Mouse (Mus musculus): ENCODE results near the gene Ccni. TPM values are rescaled to one million over a fixed set of nuclear protein-coding genes. Genes with fewer than 3 reads are reported as not detected.

Ccni gene
- total and polyA plus RNA-seq, 3 experiments: 33.4 to 199 (median 83.2) TPM

- peaks cover 3% of the 10 kb centered on the region for H3K79me2 ChIP-seq (ENCODE audit: control insufficient read depth, insufficient read depth, low read length, poor library complexity)
- H3K4me1 ChIP-seq (ENCODE audit: control insufficient read depth in 1 of 2, insufficient read depth in 2 of 2, low read length in 2 of 2): peaks cover 2 to 5% of the 10 kb centered on the region in 2 experiments; a peak in 3 of 4 replicates
- no peak overlapping the region for H3K27ac ChIP-seq (ENCODE audit: control insufficient read depth, low read depth, low read length)
Observed at GRCm38 (mm10) chr5:93198232-93198631, 8.1 kb downstream of the Ccni start.

GRCm38 (mm10) chr5:93190428-93190827 lies 15.9 kb downstream of the Ccni start:
- no peak for TF ChIP-seq GATA1 (IDR thresholded peaks at IDR 0.05; ENCODE audit: low read depth, low read length)
- TF ChIP-seq EP300 (IDR thresholded peaks at IDR 0.05; ENCODE audit: low read depth in 1 of 2, low read length in 2 of 2): no peak
- TF ChIP-seq USF1 (IDR thresholded peaks at IDR 0.05; ENCODE audit: low read depth, low read length): no peak
- TF ChIP-seq BHLHE40 (IDR thresholded peaks at IDR 0.05; ENCODE audit: borderline replicate concordance, low read depth, low read length): no peak
- no peak for TF ChIP-seq NRF1 (IDR thresholded peaks at IDR 0.05; ENCODE audit: insufficient read depth, low read depth, low read length, poor library complexity, severe bottlenecking)
- TF ChIP-seq ZNF384 (IDR thresholded peaks at IDR 0.05; ENCODE audit: low read depth, low read length): no peak
- no peak for TF ChIP-seq ETS1 (IDR thresholded peaks at IDR 0.05; ENCODE audit: low read depth, low read length)
- no peak for TF ChIP-seq UBTF (IDR thresholded peaks at IDR 0.05; ENCODE audit: borderline replicate concordance, insufficient read depth, low read depth, low read length)
- no peak for TF ChIP-seq SIN3A (IDR thresholded peaks at IDR 0.05; ENCODE audit: low read length)
- TF ChIP-seq MEF2A (IDR thresholded peaks at IDR 0.05; ENCODE audit: extremely low read depth, insufficient replicate concordance, low read depth, low read length, poor library complexity, severe bottlenecking): no peak
- TF ChIP-seq E2F4 (IDR thresholded peaks at IDR 0.05; ENCODE audit: borderline replicate concordance, low read depth, low read length): no peak
- H3K36me3 ChIP-seq (ENCODE audit: control insufficient read depth in 1 of 2, insufficient read depth in 2 of 2, low read length in 2 of 2): peaks cover 10 to 51% of the 10 kb centered on the region in 2 experiments
- H3K9me3 ChIP-seq (replicated peaks; ENCODE audit: insufficient read depth, low read length): no peaks in the 10 kb centered on the region
- H3K79me2 ChIP-seq (ENCODE audit: control insufficient read depth, insufficient read depth, low read length, poor library complexity): no peaks in the 10 kb centered on the region
- H3K4me3 ChIP-seq (ENCODE audit: control insufficient read depth in 1 of 2, insufficient read depth in 1 of 2, low read depth in 2 of 2, low read length in 2 of 2): no peak overlapping the region
- H3K27me3 ChIP-seq (ENCODE audit: control insufficient read depth in 1 of 2, insufficient read depth in 2 of 2, low read length in 2 of 2): no peaks in the 10 kb centered on the region
- no peak overlapping the region for H3K9ac ChIP-seq (ENCODE audit: control insufficient read depth, low read depth, low read length, poor library complexity, severe bottlenecking)
- no peak for DNase-seq (ENCODE audit: low read depth, low spot score)
- H3K27ac ChIP-seq (ENCODE audit: control insufficient read depth, low read depth, low read length): no peak overlapping the region
- H3K4me1 ChIP-seq (ENCODE audit: control insufficient read depth in 1 of 2, insufficient read depth in 2 of 2, low read length in 2 of 2): peaks cover 2 to 5% of the 10 kb centered on the region in 2 experiments; a peak in 3 of 4 replicates

More at GRCm38 (mm10) chr5:93198232-93198631, 8.1 kb downstream of the Ccni start:
- Histone ChIP-seq H3K9me3 (replicated peaks; ENCODE audit: insufficient read depth, low read length) (no peaks in the 10 kb centered on the region), H3K9ac (ENCODE audit: control insufficient read depth, low read depth, low read length, poor library complexity, severe bottlenecking) (no peak overlapping the region), H3K4me3 (ENCODE audit: control insufficient read depth in 1 of 2, insufficient read depth in 1 of 2, low read depth in 2 of 2, low read length in 2 of 2) (no peak overlapping the region), H3K27me3 (ENCODE audit: control insufficient read depth in 1 of 2, insufficient read depth in 2 of 2, low read length in 2 of 2) (no peaks in the 10 kb centered on the region), H3K36me3 (ENCODE audit: control insufficient read depth in 1 of 2, insufficient read depth in 2 of 2, low read length in 2 of 2) (peaks cover 13 to 26% of the 10 kb centered on the region in 2 experiments)
- peak; percentile 67 for TF ChIP-seq ZNF384 (IDR thresholded peaks at IDR 0.05; ENCODE audit: low read depth, low read length)
- no peak for TF ChIP-seq POLR2AphosphoS2 (IDR thresholded peaks at IDR 0.05; ENCODE audit: low read length)
- no peak for DNase-seq (ENCODE audit: low read depth, low spot score)

GRCm38 (mm10) chr5:93189607-93190006 lies 16.7 kb downstream of the Ccni start:
- no peak for TF ChIP-seq CHD1 (IDR thresholded peaks at IDR 0.05; ENCODE audit: low read depth, low read length)
- TF ChIP-seq USF1 (IDR thresholded peaks at IDR 0.05; ENCODE audit: low read depth, low read length): no peak
- no peak for TF ChIP-seq MEF2A (IDR thresholded peaks at IDR 0.05; ENCODE audit: extremely low read depth, insufficient replicate concordance, low read depth, low read length, poor library complexity, severe bottlenecking)
- no peak for TF ChIP-seq MAFK (IDR thresholded peaks at IDR 0.05; ENCODE audit: borderline replicate concordance, low read depth, low read length)
- TF ChIP-seq MXI1 (IDR thresholded peaks at IDR 0.05; ENCODE audit: low read depth, low read length): no peak
- no peak for TF ChIP-seq E2F4 (IDR thresholded peaks at IDR 0.05; ENCODE audit: borderline replicate concordance, low read depth, low read length)
- no peak for TF ChIP-seq RCOR1 (IDR thresholded peaks at IDR 0.05; ENCODE audit: low read depth, low read length)
- TF ChIP-seq GABPA (IDR thresholded peaks at IDR 0.05; ENCODE audit: low read depth, low read length): no peak
- no peak for TF ChIP-seq UBTF (IDR thresholded peaks at IDR 0.05; ENCODE audit: borderline replicate concordance, insufficient read depth, low read depth, low read length)
- TF ChIP-seq MYC (IDR thresholded peaks at IDR 0.05; ENCODE audit: low read depth, low read length): no peak
- no peak for TF ChIP-seq NELFE (IDR thresholded peaks at IDR 0.05; ENCODE audit: low read depth, low read length)
- no peak for TF ChIP-seq CHD2 (IDR thresholded peaks at IDR 0.05; ENCODE audit: low read length)
- TF ChIP-seq GATA1 (IDR thresholded peaks at IDR 0.05; ENCODE audit: low read depth, low read length): no peak
- no peak for TF ChIP-seq ZNF384 (IDR thresholded peaks at IDR 0.05; ENCODE audit: low read depth, low read length)
- no peak for TF ChIP-seq ZC3H11A (IDR thresholded peaks at IDR 0.05; ENCODE audit: low read depth, low read length)
- no peak overlapping the region for H3K4me3 ChIP-seq (ENCODE audit: control insufficient read depth in 1 of 2, insufficient read depth in 1 of 2, low read depth in 2 of 2, low read length in 2 of 2)
- no peaks in the 10 kb centered on the region for H3K27me3 ChIP-seq (ENCODE audit: control insufficient read depth in 1 of 2, insufficient read depth in 2 of 2, low read length in 2 of 2)
- no peaks in the 10 kb centered on the region for H3K79me2 ChIP-seq (ENCODE audit: control insufficient read depth, insufficient read depth, low read length, poor library complexity)
- no peak overlapping the region for H3K27ac ChIP-seq (ENCODE audit: control insufficient read depth, low read depth, low read length)
- no peak overlapping the region for H3K9ac ChIP-seq (ENCODE audit: control insufficient read depth, low read depth, low read length, poor library complexity, severe bottlenecking)
- H3K9me3 ChIP-seq (replicated peaks; ENCODE audit: insufficient read depth, low read length): no peaks in the 10 kb centered on the region
- DNase-seq (ENCODE audit: low read depth, low spot score): no peak
- H3K4me1 ChIP-seq (ENCODE audit: control insufficient read depth in 1 of 2, insufficient read depth in 2 of 2, low read length in 2 of 2): peaks cover 2 to 5% of the 10 kb centered on the region in 2 experiments; a peak in 3 of 4 replicates
- H3K36me3 ChIP-seq (ENCODE audit: control insufficient read depth in 1 of 2, insufficient read depth in 2 of 2, low read length in 2 of 2): peaks cover 6 to 48% of the 10 kb centered on the region in 2 experiments
